Mouse (Mus musculus) intestine, postnatal 0 days (tissue): Measurements from ENCODE around the gene BC053393. TPM values are rescaled to one million over a fixed set of nuclear protein-coding genes. Genes with fewer than 3 reads are reported as not detected.

Experiments used
- ATAC-seq: fragments of 200-750 bp; cut with Nextera tagmentation; 2 replicates; pipeline ENCODE4 v1.8.0; 2017; ENCODE audit warnings: mild to moderate bottlenecking, moderate TSS enrichment, moderate library complexity
- H3K27ac ChIP-seq: fragments of 300-500 bp; sonication (generic); 2 replicates; pipeline ENCODE4 v1.5.1; 2014; ENCODE audit warnings: mild to moderate bottlenecking, low read depth, low read length, moderate library complexity
- H3K27me3 ChIP-seq: fragments of 300-500 bp; sonication (generic); replicated peaks from 2 replicates; pipeline ENCODE4 v1.6.1; 2014; ENCODE audit warnings: low read length, mixed read lengths; ENCODE audit not compliant: control insufficient read depth, insufficient read depth
- H3K36me3 ChIP-seq: fragments of 300-500 bp; sonication (generic); 2 replicates; pipeline ENCODE4 v1.6.1; 2014; ENCODE audit warnings: mild to moderate bottlenecking, moderate library complexity; ENCODE audit not compliant: control insufficient read depth, insufficient read depth
- H3K4me1 ChIP-seq: fragments of 300-500 bp; sonication (generic); replicated peaks from 2 replicates; pipeline ENCODE4 v1.6.1; 2014; ENCODE audit warnings: antibody characterized with exemption, low read length, mixed read lengths; ENCODE audit not compliant: control insufficient read depth, insufficient read depth
- H3K4me2 ChIP-seq: fragments of 300-500 bp; sonication (generic); replicated peaks from 2 replicates; pipeline ENCODE4 v1.6.1; 2014; ENCODE audit warnings: low read depth, mild to moderate bottlenecking, moderate library complexity
- H3K4me3 ChIP-seq: fragments of 300-500 bp; sonication (generic); 2 replicates; pipeline ENCODE4 v1.5.1; 2014; ENCODE audit warnings: low read depth, low read length
- H3K9ac ChIP-seq: fragments of 300-500 bp; sonication (generic); 2 replicates; pipeline ENCODE4 v1.6.1; 2014; ENCODE audit warnings: mild to moderate bottlenecking, low read depth, low read length
- H3K9me3 ChIP-seq: fragments of 300-500 bp; sonication (generic); 2 replicates; pipeline ENCODE4 v1.6.1; 2016; ENCODE audit warnings: mixed run types; ENCODE audit not compliant: control insufficient read depth
- CTCF ChIP-seq: sonication (generic); IDR thresholded peaks from 2 replicates; pipeline ENCODE4 v1.5.1; 2016; ENCODE audit warnings: low read depth, mild to moderate bottlenecking, control low read depth, antibody characterized with exemption, moderate library complexity
- WGBS: fragments of 180-500 bp; shearing (Covaris S2); extraction: QIAGEN DNeasy Blood & Tissue Kit; methylation state at CpG from one replicate; pipeline ENCODE4 v1.1.7; 2014; 5-methylcytosine and 5-hydroxymethylcytosine counted together
- polyA plus RNA-seq: library from polyadenylated mRNA; unstranded; fragments of >200 nt; fragmentation: Nextera tagmentation; extraction: Ambion mirVana; gene quantifications from 2 replicates; pipeline ENCODE4 v1.2.1, GENCODE M21; 2015

BC053393 gene
- polyA plus RNA-seq, 1 experiment from 2014 or later, result not detected

- WGBS, result 92% methylated on average over 3 of the region's 3 CpGs
- no peaks in the 10 kb centered on the region for H3K36me3 ChIP-seq
- TF ChIP-seq CTCF, result no peak
- no peak overlapping the region for H3K4me2 ChIP-seq
- no peak for ATAC-seq
- H3K9me3 ChIP-seq, result no peaks in the 10 kb centered on the region
- H3K4me1 ChIP-seq, result no peaks in the 10 kb centered on the region
- no peak overlapping the region for H3K27ac ChIP-seq
- no peak overlapping the region for H3K4me3 ChIP-seq
- H3K9ac ChIP-seq, result no peak overlapping the region
- H3K27me3 ChIP-seq, result no peaks in the 10 kb centered on the region
These were observed 18.6 kb upstream of the BC053393 start for GRCm38 (mm10) chr11:46552741-46553140.

GRCm38 (mm10) chr11:46561096-46561495 lies 10.2 kb upstream of the BC053393 start:
- Histone ChIP-seq H3K27ac (no peak overlapping the region), H3K4me3 (no peak overlapping the region), H3K9me3 (no peaks in the 10 kb centered on the region), H3K27me3 (no peaks in the 10 kb centered on the region), H3K4me1 (no peaks in the 10 kb centered on the region), H3K36me3 (no peaks in the 10 kb centered on the region), H3K9ac (no peak overlapping the region), H3K4me2 (no peak overlapping the region)
- no peak for ATAC-seq
- WGBS, result 78% methylated on average over 4 of the region's 4 CpGs
- TF ChIP-seq CTCF, result no peak

- TF ChIP-seq CTCF, result no peak
- no peaks in the 10 kb centered on the region for H3K9me3 ChIP-seq
- 36% methylated on average over 1 of the region's 1 CpGs for WGBS
- no peak overlapping the region for H3K27ac ChIP-seq
- no peak overlapping the region for H3K4me3 ChIP-seq
- no peak for ATAC-seq
- H3K4me1 ChIP-seq, result no peaks in the 10 kb centered on the region
- H3K36me3 ChIP-seq, result no peaks in the 10 kb centered on the region
- H3K4me2 ChIP-seq, result no peak overlapping the region
- no peaks in the 10 kb centered on the region for H3K27me3 ChIP-seq
- H3K9ac ChIP-seq, result no peak overlapping the region
These were observed 6.7 kb upstream of the BC053393 start for GRCm38 (mm10) chr11:46564671-46565070.

- TF ChIP-seq CTCF, result no peak
- no peaks in the 10 kb centered on the region for H3K9me3 ChIP-seq
- no peaks in the 10 kb centered on the region for H3K4me1 ChIP-seq
- H3K9ac ChIP-seq, result no peak overlapping the region
- H3K4me3 ChIP-seq, result no peak overlapping the region
- H3K36me3 ChIP-seq, result no peaks in the 10 kb centered on the region
- H3K27me3 ChIP-seq, result no peaks in the 10 kb centered on the region
- H3K27ac ChIP-seq, result no peak overlapping the region
- 88% methylated on average over 2 of the region's 2 CpGs for WGBS
- no peak for ATAC-seq
- H3K4me2 ChIP-seq, result no peak overlapping the region
These were observed 5.4 kb upstream of the BC053393 start for GRCm38 (mm10) chr11:46565967-46566366.

GRCm38 (mm10) chr11:46569107-46569506 lies 2.2 kb upstream of the BC053393 start:
- Histone ChIP-seq H3K4me2 (no peak overlapping the region), H3K9me3 (no peaks in the 10 kb centered on the region), H3K27me3 (no peaks in the 10 kb centered on the region), H3K9ac (no peak overlapping the region), H3K27ac (no peak overlapping the region), H3K4me1 (no peaks in the 10 kb centered on the region), H3K36me3 (no peaks in the 10 kb centered on the region), H3K4me3 (no peak overlapping the region)
- WGBS, result 75% methylated on average over 1 of the region's 1 CpGs
- no peak for ATAC-seq
- no peak for TF ChIP-seq CTCF

- ATAC-seq, result no peak
- no peak for TF ChIP-seq CTCF
These were observed 7.5 kb downstream of the BC053393 start for GRCm38 (mm10) chr11:46578771-46579281.

GRCm38 (mm10) chr11:46580428-46580827 lies 9.1 kb downstream of the BC053393 start:
- Histone ChIP-seq H3K27me3 (no peaks in the 10 kb centered on the region), H3K36me3 (no peaks in the 10 kb centered on the region), H3K4me1 (no peaks in the 10 kb centered on the region), H3K9ac (no peak overlapping the region), H3K9me3 (no peaks in the 10 kb centered on the region), H3K4me2 (no peak overlapping the region), H3K27ac (no peak overlapping the region), H3K4me3 (no peak overlapping the region)
- TF ChIP-seq CTCF, result no peak
- WGBS, result 66% methylated on average over 3 of the region's 3 CpGs
- ATAC-seq, result no peak

More at GRCm38 (mm10) chr11:46578771-46579281, 7.5 kb downstream of the BC053393 start:
- H3K36me3 ChIP-seq, result no peaks in the 10 kb centered on the region
- WGBS, result 58% methylated on average over 5 of the region's 5 CpGs
- no peak overlapping the region for H3K4me2 ChIP-seq
- no peaks in the 10 kb centered on the region for H3K27me3 ChIP-seq
- no peak overlapping the region for H3K27ac ChIP-seq
- no peak overlapping the region for H3K4me3 ChIP-seq
- no peaks in the 10 kb centered on the region for H3K9me3 ChIP-seq
- H3K4me1 ChIP-seq, result no peaks in the 10 kb centered on the region
- no peak overlapping the region; the same call in 1 of the 2 replicates for H3K9ac ChIP-seq
